Mouse (Mus musculus): ENCODE measurements around the gene Rfx2. TPM values are rescaled to one million over a fixed set of nuclear protein-coding genes. Genes with fewer than 3 reads are reported as not detected.

Gene Rfx2
- polyA plus RNA-seq, 1 experiment from 2014 or later: 4.8 TPM

DNA sequence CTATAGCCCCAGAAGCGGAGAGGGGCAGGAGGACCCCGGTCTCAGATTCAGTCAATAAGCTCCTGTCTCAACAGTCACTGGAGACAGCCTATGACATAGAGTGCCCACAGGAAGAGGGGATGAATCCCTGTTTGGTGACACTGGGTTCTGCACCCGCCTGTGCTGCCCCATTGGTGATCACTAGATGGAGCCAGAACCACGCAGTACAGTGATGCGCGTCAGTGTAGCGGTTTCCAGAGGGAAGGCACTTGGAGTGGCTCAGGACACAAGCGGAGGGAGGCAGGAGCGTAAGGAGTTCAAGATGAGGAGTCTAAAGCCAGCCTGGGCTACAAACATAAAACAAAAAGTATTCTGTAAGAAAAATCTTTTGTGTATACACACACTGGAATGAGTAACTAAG, 22.3 kb downstream of the Rfx2 start:
- no peak overlapping the region for H3K4me3 ChIP-seq (ENCODE audit: low read depth, low read length)
- ATAC-seq (ENCODE audit: insufficient read depth): peak; percentile 80
- H3K27me3 ChIP-seq (ENCODE audit: insufficient read depth, low read length): no peaks in the 10 kb centered on the region
- no peaks in the 10 kb centered on the region for H3K9me3 ChIP-seq (ENCODE audit: low read depth, low read length)
- DNase-seq: peak; percentile 92
- peak; percentile 99 for TF ChIP-seq CTCF (IDR thresholded peaks at IDR 0.05; ENCODE audit: low read depth)
- peaks cover 15% of the 10 kb centered on the region for H3K4me1 ChIP-seq (ENCODE audit: insufficient read depth)
- H3K9ac ChIP-seq: no peak overlapping the region
- no peak overlapping the region for H3K4me2 ChIP-seq
- H3K27ac ChIP-seq (ENCODE audit: low read depth): no peak overlapping the region
- no peaks in the 10 kb centered on the region for H3K36me3 ChIP-seq (ENCODE audit: insufficient read depth)
- WGBS: 8% methylated on average over 9 of the region's 9 CpGs

DNA sequence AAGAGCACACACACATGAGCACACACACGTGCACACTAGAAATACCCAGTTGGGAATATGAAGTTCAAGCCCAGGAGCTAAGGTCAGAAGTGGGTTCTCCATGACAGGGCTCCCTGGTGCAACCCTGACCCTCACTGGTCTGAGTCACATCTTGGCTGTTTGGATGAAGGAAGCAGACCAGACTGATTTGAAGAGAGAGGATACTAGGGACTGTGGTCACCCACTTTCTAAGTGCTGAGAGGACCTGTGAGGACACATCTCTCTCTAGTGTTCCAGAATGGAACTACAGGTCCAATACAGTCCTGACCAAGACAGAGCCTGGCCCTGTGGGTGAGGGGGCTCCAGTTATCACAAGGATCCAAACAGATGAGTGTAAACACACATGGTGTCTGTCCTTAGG, 25.0 kb downstream of the Rfx2 start:
- H3K4me3 ChIP-seq (ENCODE audit: low read depth, low read length): no peak overlapping the region
- H3K36me3 ChIP-seq (ENCODE audit: insufficient read depth): 0 out of 2 replicates have a peak, but pooled peaks cover 3% of the 10 kb centered on the region
- H3K27me3 ChIP-seq (ENCODE audit: insufficient read depth, low read length): no peaks in the 10 kb centered on the region
- H3K4me1 ChIP-seq (ENCODE audit: insufficient read depth): peaks cover 13% of the 10 kb centered on the region
- no peaks in the 10 kb centered on the region for H3K9me3 ChIP-seq (ENCODE audit: low read depth, low read length)
- H3K27ac ChIP-seq (ENCODE audit: low read depth): no peak overlapping the region
- H3K4me2 ChIP-seq: no peak overlapping the region
- DNase-seq: peak; percentile 8
- 75% methylated on average over 1 of the region's 1 CpGs for WGBS
- H3K9ac ChIP-seq: no peak overlapping the region
- TF ChIP-seq CTCF (IDR thresholded peaks at IDR 0.05; ENCODE audit: low read depth): peak; percentile 55
- ATAC-seq (ENCODE audit: insufficient read depth): no peak

DNA sequence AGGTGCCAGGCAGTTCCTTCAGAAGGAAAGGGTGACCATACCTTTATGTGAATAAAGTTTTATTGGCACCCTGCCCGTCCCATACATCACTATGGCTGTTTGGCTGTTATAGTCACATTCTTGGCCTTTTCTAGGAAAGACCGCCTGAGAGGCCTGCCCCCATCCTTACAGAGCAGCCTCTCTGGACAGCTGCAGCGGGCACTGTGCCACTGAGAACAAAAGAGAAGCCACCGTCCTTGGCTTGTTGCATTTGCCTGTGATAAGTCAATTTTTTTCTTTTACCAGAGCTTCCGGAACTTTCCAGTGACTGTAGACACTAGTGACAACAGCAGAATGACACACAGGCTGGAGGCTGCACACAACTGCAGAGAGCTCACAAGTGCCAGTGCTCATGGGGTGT, 25.9 kb downstream of the Rfx2 start:
- no peak overlapping the region for H3K27ac ChIP-seq (ENCODE audit: low read depth)
- H3K27me3 ChIP-seq (ENCODE audit: insufficient read depth, low read length): no peaks in the 10 kb centered on the region
- ATAC-seq (ENCODE audit: insufficient read depth): no peak
- no peak for TF ChIP-seq CTCF (IDR thresholded peaks at IDR 0.05; ENCODE audit: low read depth)
- H3K36me3 ChIP-seq (ENCODE audit: insufficient read depth): 0 out of 2 replicates have a peak, but pooled peaks cover 3% of the 10 kb centered on the region
- no peak overlapping the region for H3K9ac ChIP-seq
- H3K4me2 ChIP-seq: no peak overlapping the region
- DNase-seq: peak; percentile 33
- 60% methylated on average over 5 of the region's 5 CpGs for WGBS
- H3K9me3 ChIP-seq (ENCODE audit: low read depth, low read length): no peaks in the 10 kb centered on the region
- H3K4me1 ChIP-seq (ENCODE audit: insufficient read depth): peaks cover 5% of the 10 kb centered on the region
- H3K4me3 ChIP-seq (ENCODE audit: low read depth, low read length): no peak overlapping the region

DNA sequence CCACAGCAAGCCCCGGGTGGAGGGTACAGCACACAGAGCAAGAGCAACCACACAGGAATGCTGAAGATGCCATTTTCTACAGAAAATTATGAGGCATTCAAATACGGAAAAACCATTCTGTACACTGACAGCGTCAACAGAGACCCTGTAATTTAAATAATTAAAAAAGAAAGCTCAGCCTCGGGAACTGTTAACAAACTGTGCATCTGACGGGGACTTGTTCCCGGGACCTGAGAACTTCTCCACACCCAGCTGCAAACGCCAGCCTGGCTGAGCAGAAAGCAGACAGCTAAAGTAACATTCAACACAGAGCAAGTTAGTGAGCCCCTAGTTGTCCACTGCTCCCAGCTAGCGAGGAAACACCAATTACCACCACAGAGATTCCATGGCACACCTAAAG, 28.7 kb downstream of the Rfx2 start:
- no peak overlapping the region for H3K4me2 ChIP-seq
- TF ChIP-seq CTCF (IDR thresholded peaks at IDR 0.05; ENCODE audit: low read depth): no peak
- 75% methylated on average over 8 of the region's 8 CpGs for WGBS
- H3K4me3 ChIP-seq (ENCODE audit: low read depth, low read length): no peak overlapping the region
- H3K9me3 ChIP-seq (ENCODE audit: low read depth, low read length): no peaks in the 10 kb centered on the region
- H3K36me3 ChIP-seq (ENCODE audit: insufficient read depth): 0 out of 2 replicates have a peak, but pooled peaks cover 3% of the 10 kb centered on the region
- no peak overlapping the region for H3K9ac ChIP-seq
- no peak overlapping the region for H3K27ac ChIP-seq (ENCODE audit: low read depth)
- no peak for DNase-seq
- no peaks in the 10 kb centered on the region for H3K4me1 ChIP-seq (ENCODE audit: insufficient read depth)
- no peaks in the 10 kb centered on the region for H3K27me3 ChIP-seq (ENCODE audit: insufficient read depth, low read length)
- ATAC-seq (ENCODE audit: insufficient read depth): no peak

DNA sequence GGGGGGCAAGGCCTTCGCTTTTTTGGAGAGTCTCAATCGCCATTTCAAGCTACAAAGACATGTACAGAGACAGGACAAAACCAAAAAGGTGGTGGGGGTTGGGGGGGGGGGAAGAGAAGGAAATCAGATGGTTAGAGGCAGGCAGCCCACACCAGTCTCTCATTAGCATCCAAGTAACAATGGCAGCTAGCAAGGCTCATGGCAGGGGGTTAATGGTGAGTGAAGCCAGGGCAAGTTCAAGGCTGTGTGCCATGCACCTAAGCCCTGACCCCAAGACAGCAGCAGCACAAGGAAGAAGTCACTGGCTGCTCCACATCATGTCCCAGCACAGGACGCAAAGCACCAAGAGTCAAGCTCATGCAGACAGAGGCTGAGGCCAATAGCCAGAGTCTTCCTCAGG, 31.5 kb downstream of the Rfx2 start:
- Histone ChIP-seq H3K4me1 (ENCODE audit: insufficient read depth) (no peaks in the 10 kb centered on the region), H3K27me3 (ENCODE audit: insufficient read depth, low read length) (no peaks in the 10 kb centered on the region), H3K9me3 (ENCODE audit: low read depth, low read length) (no peaks in the 10 kb centered on the region), H3K4me2 (no peak overlapping the region), H3K27ac (ENCODE audit: low read depth) (no peak overlapping the region), H3K9ac (no peak overlapping the region), H3K4me3 (ENCODE audit: low read depth, low read length) (no peak overlapping the region), H3K36me3 (ENCODE audit: insufficient read depth) (0 out of 2 replicates have a peak, but pooled peaks cover 3% of the 10 kb centered on the region)
- TF ChIP-seq CTCF (IDR thresholded peaks at IDR 0.05; ENCODE audit: low read depth): no peak
- no peak for DNase-seq
- ATAC-seq (ENCODE audit: insufficient read depth): no peak
- 78% methylated on average over 3 of the region's 3 CpGs for WGBS

DNA sequence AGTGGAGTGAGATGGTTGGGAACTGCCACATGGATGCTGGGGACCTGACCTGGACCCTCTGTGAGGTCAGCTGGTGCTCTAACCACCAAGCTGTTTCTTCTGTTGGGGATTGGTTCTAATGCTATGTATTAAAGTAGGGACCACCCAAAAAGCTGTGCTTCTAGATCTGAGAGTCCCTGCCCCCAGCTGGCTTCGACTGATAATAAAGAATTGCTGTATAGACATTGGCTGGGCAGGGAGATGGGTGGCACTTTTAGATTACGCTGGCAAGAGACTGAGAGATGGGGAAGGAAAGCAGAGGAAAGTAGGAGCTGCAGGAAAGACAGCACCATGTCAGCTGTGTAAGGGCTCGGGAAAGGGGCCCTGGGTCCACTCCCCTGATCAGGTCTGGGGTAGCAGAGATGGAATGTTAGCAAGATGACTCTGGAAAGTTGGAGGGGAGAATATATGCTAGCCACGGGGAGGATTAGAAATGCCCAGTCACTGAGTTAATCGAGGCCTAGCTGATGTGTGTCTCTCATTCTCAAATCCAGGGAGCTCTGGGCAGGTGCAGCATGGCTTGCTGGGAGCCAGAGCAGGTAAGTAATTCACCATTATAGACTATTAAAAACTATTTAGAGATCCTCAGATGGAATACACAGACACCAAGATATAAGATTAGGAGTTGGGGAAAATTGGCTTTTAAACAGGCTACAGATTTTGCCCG, 37.0 kb downstream of the Rfx2 start:
- H3K4me2 ChIP-seq: no peak overlapping the region
- ATAC-seq (ENCODE audit: insufficient read depth): no peak
- 66% methylated on average over 6 of the region's 6 CpGs for WGBS

DNA sequence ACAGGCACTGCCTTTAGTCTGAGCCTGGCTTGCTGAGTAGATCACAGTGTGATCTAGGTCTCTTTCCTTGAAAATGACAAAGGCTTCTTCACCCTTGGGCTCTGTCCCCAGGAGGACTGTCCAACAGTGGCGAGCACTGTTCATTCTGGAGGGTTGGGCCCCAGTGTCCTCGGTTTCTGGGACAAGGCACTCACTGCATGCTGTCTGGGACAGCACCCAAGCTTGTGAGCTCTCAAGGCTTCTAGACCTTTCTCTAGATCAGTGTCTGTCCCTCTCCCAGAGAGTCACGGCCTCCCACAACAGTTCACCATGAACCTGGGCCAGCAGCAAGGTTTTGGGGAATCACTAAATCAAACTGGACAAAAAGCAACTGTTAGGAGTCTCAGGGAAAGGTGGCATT, 38.2 kb downstream of the Rfx2 start:
- TF ChIP-seq CTCF (IDR thresholded peaks at IDR 0.05; ENCODE audit: low read depth): no peak
- WGBS: 82% methylated on average over 3 of the region's 3 CpGs
- DNase-seq: no peak

More for the DNA sequence above, 37.0 kb downstream of the Rfx2 start:
- H3K9ac ChIP-seq: no peak overlapping the region
- DNase-seq: no peak
- no peaks in the 10 kb centered on the region for H3K4me1 ChIP-seq (ENCODE audit: insufficient read depth)
- H3K27ac ChIP-seq (ENCODE audit: low read depth): no peak overlapping the region
- H3K9me3 ChIP-seq (ENCODE audit: low read depth, low read length): no peaks in the 10 kb centered on the region
- H3K36me3 ChIP-seq (ENCODE audit: insufficient read depth): no peaks in the 10 kb centered on the region
- H3K27me3 ChIP-seq (ENCODE audit: insufficient read depth, low read length): no peaks in the 10 kb centered on the region
- TF ChIP-seq CTCF (IDR thresholded peaks at IDR 0.05; ENCODE audit: low read depth): no peak
- H3K4me3 ChIP-seq (ENCODE audit: low read depth, low read length): no peak overlapping the region

More for the DNA sequence above, 38.2 kb downstream of the Rfx2 start:
- Histone ChIP-seq H3K9me3 (ENCODE audit: low read depth, low read length) (no peaks in the 10 kb centered on the region), H3K27ac (ENCODE audit: low read depth) (no peak overlapping the region), H3K27me3 (ENCODE audit: insufficient read depth, low read length) (no peaks in the 10 kb centered on the region), H3K4me2 (no peak overlapping the region), H3K36me3 (ENCODE audit: insufficient read depth) (no peaks in the 10 kb centered on the region), H3K9ac (no peak overlapping the region), H3K4me1 (ENCODE audit: insufficient read depth) (no peaks in the 10 kb centered on the region), H3K4me3 (ENCODE audit: low read depth, low read length) (no peak overlapping the region)
- ATAC-seq (ENCODE audit: insufficient read depth): no peak

Measured in lung, embryonic 14.5 days (tissue).